Mouse (Mus musculus) midbrain, embryonic 16.5 days (tissue): ENCODE measurements around the gene Ankmy2. TPM values are rescaled to one million over a fixed set of nuclear protein-coding genes. Genes with fewer than 3 reads are reported as not detected.
"Not testable (repeated sequence)": the region's sequence is repeated elsewhere in the genome, so short reads cannot be mapped to it uniquely, and the experiment has no call there.

ENCODE experiments used
- ATAC-seq: fragments of 200-750 bp; cut with Nextera tagmentation; 2 replicates; pipeline ENCODE4 v1.8.0; 2017; ENCODE audit warnings: moderate TSS enrichment
- H3K27ac ChIP-seq: fragments of 300-500 bp; sonication (generic); 2 replicates; pipeline ENCODE4 v1.5.1; 2014; ENCODE audit warnings: mild to moderate bottlenecking, low read length, mixed read lengths
- H3K27me3 ChIP-seq: fragments of 300-500 bp; sonication (generic); 2 replicates; pipeline ENCODE4 v1.6.1; 2014; ENCODE audit warnings: low read depth, low read length, mixed read lengths; ENCODE audit not compliant: control insufficient read depth, insufficient read depth
- H3K36me3 ChIP-seq: fragments of 300-500 bp; sonication (generic); 2 replicates; pipeline ENCODE4 v1.6.1; 2014; ENCODE audit warnings: mild to moderate bottlenecking, low read length, moderate library complexity, mixed read lengths; ENCODE audit not compliant: control insufficient read depth, insufficient read depth
- H3K4me1 ChIP-seq: fragments of 300-500 bp; sonication (generic); 2 replicates; pipeline ENCODE4 v1.6.1; 2014; ENCODE audit warnings: mild to moderate bottlenecking, low read length, mixed read lengths; ENCODE audit not compliant: control insufficient read depth, insufficient read depth
- H3K4me2 ChIP-seq: fragments of 300-500 bp; sonication (generic); 2 replicates; pipeline ENCODE4 v1.6.1; 2014; ENCODE audit warnings: mild to moderate bottlenecking, low read length, mixed read lengths
- H3K4me3 ChIP-seq: fragments of 300-500 bp; sonication (generic); 2 replicates; pipeline ENCODE4 v1.5.1; 2014; ENCODE audit warnings: low read depth, mild to moderate bottlenecking, low read length, moderate library complexity, mixed read lengths
- H3K9ac ChIP-seq: fragments of 300-500 bp; sonication (generic); 2 replicates; pipeline ENCODE4 v1.6.1; 2014; ENCODE audit warnings: low read depth, low read length, mixed read lengths
- H3K9me3 ChIP-seq: fragments of 300-500 bp; sonication (generic); replicated peaks from 2 replicates; pipeline ENCODE4 v1.6.1; 2014; ENCODE audit warnings: mild to moderate bottlenecking, low read length, mixed read lengths; ENCODE audit not compliant: control insufficient read depth, poor library complexity, severe bottlenecking
- WGBS: fragments of 180-500 bp; shearing (Covaris S2); extraction: QIAGEN DNeasy Blood & Tissue Kit; methylation state at CpG from one replicate; pipeline ENCODE4 v1.1.7; 2014; 5-methylcytosine and 5-hydroxymethylcytosine counted together
- polyA plus RNA-seq: library from polyadenylated mRNA; unstranded; fragments of >200 nt; fragmentation: Nextera tagmentation; extraction: Ambion mirVana; gene quantifications from 2 replicates; pipeline ENCODE4 v1.2.1, GENCODE M21; 2015

Gene Ankmy2
- polyA plus RNA-seq, 1 experiment from 2014 or later: 83.7 TPM

DNA sequence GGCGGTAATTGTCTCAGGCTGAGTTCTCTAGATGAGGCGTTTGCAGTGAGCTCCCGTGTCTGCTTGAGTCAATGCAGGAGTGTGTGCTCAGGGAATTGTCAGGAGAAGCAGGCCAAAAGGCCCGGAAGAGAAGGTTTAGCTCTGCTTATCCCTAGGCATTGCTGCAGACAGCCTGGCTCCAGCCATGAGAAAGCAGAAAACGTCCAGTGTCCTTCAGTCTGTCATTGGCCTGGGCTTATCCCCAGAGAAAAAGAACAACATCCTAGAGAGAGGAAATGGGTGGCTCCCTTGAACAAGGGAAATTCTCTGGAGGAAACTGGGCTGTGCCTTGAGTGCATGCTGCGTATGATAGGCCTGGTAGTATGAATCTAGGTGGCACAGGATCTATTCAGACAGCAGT lies 25.7 kb downstream of the Ankmy2 start:
- Histone ChIP-seq H3K4me2 (no peak overlapping the region), H3K4me3 (no peak overlapping the region), H3K4me1 (no peaks in the 10 kb centered on the region; the same call in 1 of the 2 replicates), H3K27ac (no peak overlapping the region), H3K27me3 (no peaks in the 10 kb centered on the region), H3K9ac (no peak overlapping the region), H3K36me3 (peaks cover 28% of the 10 kb centered on the region), H3K9me3 (no peaks in the 10 kb centered on the region)
- whole genome bisulfite sequencing: 89% methylated on average over 6 of the region's 6 CpGs
- ATAC-seq: no peak

GRCm38 (mm10) chr12:36187081-36187480 lies 30.2 kb downstream of the Ankmy2 start:
- H3K27me3 ChIP-seq: no peaks in the 10 kb centered on the region
- H3K4me2 ChIP-seq: no peak overlapping the region
- ATAC-seq: no peak
- no peak overlapping the region for H3K9ac ChIP-seq
- no peak overlapping the region for H3K27ac ChIP-seq
- H3K4me1 ChIP-seq: no peaks in the 10 kb centered on the region; the same call in 1 of the 2 replicates
- peaks cover 51% of the 10 kb centered on the region for H3K36me3 ChIP-seq
- WGBS: 88% methylated on average over 6 of the region's 6 CpGs
- no peaks in the 10 kb centered on the region for H3K9me3 ChIP-seq
- H3K4me3 ChIP-seq: no peak overlapping the region

DNA sequence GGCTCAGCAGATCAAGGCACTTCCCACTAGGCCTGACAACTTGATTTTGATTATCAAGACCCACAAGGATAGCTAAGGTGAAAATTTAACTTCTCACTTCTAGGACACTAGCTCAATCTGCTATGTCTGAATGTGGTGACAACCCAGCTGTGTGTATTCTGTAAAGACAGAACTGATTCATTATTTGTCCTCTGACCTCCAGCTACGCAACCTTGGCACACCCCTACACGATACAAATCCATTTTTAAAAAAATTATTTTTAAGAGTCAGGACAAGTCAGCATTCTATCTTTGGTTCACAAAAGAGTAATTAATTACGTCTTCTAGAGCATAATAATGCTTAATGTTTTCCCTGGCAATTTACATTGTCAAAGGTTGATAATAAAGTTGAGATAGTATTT lies 32.7 kb downstream of the Ankmy2 start:
- no peaks in the 10 kb centered on the region for H3K27me3 ChIP-seq
- H3K36me3 ChIP-seq: peaks cover 41% of the 10 kb centered on the region
- 98% methylated on average over 3 of the region's 3 CpGs for WGBS

DNA sequence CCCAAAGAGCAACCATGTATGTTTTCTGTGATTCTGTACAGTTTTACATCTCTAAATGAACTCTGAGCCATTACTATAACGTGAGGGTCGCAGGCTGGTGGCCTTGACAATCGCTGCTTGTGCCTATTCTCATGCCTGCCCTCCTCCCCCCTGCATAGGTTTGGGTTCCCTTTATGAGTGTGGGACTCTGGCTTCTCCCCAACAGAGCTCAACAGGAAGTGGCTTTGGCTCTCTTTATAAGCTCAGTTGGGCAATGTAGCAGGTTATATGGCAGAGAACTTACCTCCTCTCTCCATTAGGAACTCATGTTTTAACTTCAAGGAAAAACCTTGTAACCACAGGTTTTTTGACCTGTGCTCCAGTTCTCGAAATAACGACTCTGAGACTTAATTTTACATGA lies 33.4 kb downstream of the Ankmy2 start:
- Histone ChIP-seq H3K27ac (no peak overlapping the region), H3K4me2 (no peak overlapping the region), H3K9ac (no peak overlapping the region), H3K36me3 (peaks cover 47% of the 10 kb centered on the region), H3K9me3 (no peaks in the 10 kb centered on the region), H3K4me1 (no peaks in the 10 kb centered on the region), H3K4me3 (no peak overlapping the region), H3K27me3 (no peaks in the 10 kb centered on the region)
- no peak for ATAC-seq
- 94% methylated on average over 5 of the region's 5 CpGs for WGBS

More for the DNA sequence above, 32.7 kb downstream of the Ankmy2 start:
- Histone ChIP-seq H3K4me2 (no peak overlapping the region), H3K27ac (no peak overlapping the region), H3K4me3 (no peak overlapping the region), H3K9ac (no peak overlapping the region), H3K4me1 (no peaks in the 10 kb centered on the region), H3K9me3 (no peaks in the 10 kb centered on the region)
- ATAC-seq: no peak

- Histone ChIP-seq H3K9me3 (peaks cover 14% of the 10 kb centered on the region), H3K27me3 (no peaks in the 10 kb centered on the region), H3K4me3 (no peak overlapping the region), H3K9ac (no peak overlapping the region), H3K4me2 (no peak overlapping the region), H3K36me3 (peaks cover 52% of the 10 kb centered on the region), H3K27ac (no peak overlapping the region), H3K4me1 (no peaks in the 10 kb centered on the region)
- no peak for ATAC-seq
- 93% methylated on average over 7 of the region's 7 CpGs for WGBS
These were observed 38.1 kb downstream of the Ankmy2 start for GRCm38 (mm10) chr12:36194976-36195375.

DNA sequence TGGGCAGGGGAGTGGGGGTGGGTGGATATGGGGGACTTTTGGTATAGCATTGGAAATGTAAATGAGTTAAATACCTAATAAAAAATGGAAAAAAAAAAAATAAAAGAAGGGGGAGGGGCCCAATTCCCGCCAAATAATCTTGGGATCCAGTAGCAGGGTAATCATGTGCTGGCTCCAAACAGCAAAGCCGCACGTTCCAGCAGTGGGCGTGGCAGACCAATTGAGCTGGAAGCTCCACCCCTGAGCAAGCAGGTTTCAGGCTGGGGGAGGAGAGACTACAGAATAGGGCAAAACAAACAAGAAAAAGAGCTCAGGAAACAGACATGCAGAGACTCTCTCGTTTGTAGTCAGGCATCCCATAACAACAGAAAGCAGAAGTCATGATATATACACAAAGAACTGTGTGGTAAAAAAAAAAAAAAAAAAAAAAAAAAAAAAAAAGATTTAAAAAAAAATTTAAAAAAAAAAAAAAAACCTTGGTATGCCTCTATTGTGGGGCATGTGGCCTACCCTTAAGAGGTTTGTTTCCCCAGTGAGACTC lies 48.7 kb downstream of the Ankmy2 start:
- ATAC-seq: not testable (repeated sequence)
- H3K4me1 ChIP-seq: peaks cover 15% of the 10 kb centered on the region

DNA sequence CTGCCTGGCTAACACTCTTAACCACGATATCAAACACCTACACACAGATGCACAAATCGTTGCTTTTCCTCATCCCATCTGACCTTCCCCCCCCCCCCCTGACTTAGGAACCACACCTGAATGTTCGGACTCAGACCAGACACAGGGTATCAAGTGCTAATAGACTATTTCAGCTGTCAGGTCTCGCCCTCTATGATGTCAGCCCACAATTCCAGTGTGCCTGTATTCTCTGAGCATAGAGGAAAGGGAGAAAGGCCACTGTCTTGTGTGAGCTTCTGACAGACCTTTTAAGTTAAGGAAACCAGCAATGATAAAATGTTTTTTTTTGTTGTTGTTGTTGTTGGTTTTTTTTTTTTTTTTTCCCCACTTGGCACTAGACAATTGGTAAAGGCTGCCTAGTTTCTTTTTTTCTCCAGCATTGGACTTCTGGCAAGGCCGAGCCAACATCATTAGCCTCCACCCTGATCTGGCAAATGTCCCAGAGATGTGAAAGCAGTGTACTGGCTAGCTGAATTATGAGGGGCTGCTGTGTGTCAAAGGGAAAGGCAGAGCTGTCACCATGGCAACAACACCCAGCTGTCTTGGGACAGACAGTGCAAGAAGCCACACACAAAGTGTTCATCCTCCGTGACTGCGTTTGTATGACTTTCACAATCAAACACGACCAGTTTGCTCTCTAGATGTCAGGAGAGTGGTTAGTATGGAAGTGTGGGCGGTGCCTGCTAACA lies 50.3 kb downstream of the Ankmy2 start:
- Histone ChIP-seq H3K9me3 (no peaks in the 10 kb centered on the region), H3K27ac (peak overlapping the region; percentile 50), H3K4me3 (peak overlapping the region; percentile 14), H3K9ac (no peak overlapping the region), H3K4me2 (peak overlapping the region; percentile 48), H3K36me3 (no peaks in the 10 kb centered on the region), H3K27me3 (no peaks in the 10 kb centered on the region), H3K4me1 (peaks cover 15% of the 10 kb centered on the region)
- 32% methylated on average over 9 of the region's 9 CpGs for WGBS
- ATAC-seq: peak; percentile 95

More for the DNA sequence above, 48.7 kb downstream of the Ankmy2 start:
- H3K4me2 ChIP-seq, H3K9me3 ChIP-seq, H3K4me3 ChIP-seq, H3K27ac ChIP-seq, H3K27me3 ChIP-seq, H3K36me3 ChIP-seq, H3K9ac ChIP-seq: not testable (repeated sequence)
- 50% methylated on average over 5 of the region's 5 CpGs for WGBS

- H3K4me1 ChIP-seq: peaks cover 15% of the 10 kb centered on the region
- no peaks in the 10 kb centered on the region for H3K27me3 ChIP-seq
- no peak overlapping the region for H3K9ac ChIP-seq
- H3K27ac ChIP-seq: peak overlapping the region; percentile 50
- H3K4me2 ChIP-seq: peak overlapping the region; percentile 48
- peak overlapping the region; percentile 22 for H3K4me3 ChIP-seq
- 48% methylated on average over 7 of the region's 7 CpGs for WGBS
- peak; percentile 25; the same call in 1 of the 2 replicates for ATAC-seq
- no peaks in the 10 kb centered on the region for H3K36me3 ChIP-seq
- H3K9me3 ChIP-seq: no peaks in the 10 kb centered on the region
These were observed 50.9 kb downstream of the Ankmy2 start for GRCm38 (mm10) chr12:36207800-36208148.

- H3K9me3 ChIP-seq: no peaks in the 10 kb centered on the region
- H3K4me3 ChIP-seq: peak overlapping the region; percentile 22
- ATAC-seq: peak; percentile 15; the same call in 1 of the 2 replicates
- no peaks in the 10 kb centered on the region for H3K36me3 ChIP-seq
- H3K27ac ChIP-seq: peak overlapping the region; percentile 26; the same call in 1 of the 2 replicates
- H3K4me2 ChIP-seq: peak overlapping the region; percentile 48
- peaks cover 15% of the 10 kb centered on the region for H3K4me1 ChIP-seq
- no peaks in the 10 kb centered on the region for H3K27me3 ChIP-seq
- WGBS: 62% methylated on average over 19 of the region's 19 CpGs
- H3K9ac ChIP-seq: no peak overlapping the region
These were observed 51.5 kb downstream of the Ankmy2 start for GRCm38 (mm10) chr12:36208456-36208855.
